Mouse (Mus musculus): ENCODE measurements around the gene Slc30a4. TPM values are rescaled to one million over a fixed set of nuclear protein-coding genes. Genes with fewer than 3 reads are reported as not detected.

Gene Slc30a4
- polyA plus RNA-seq, 1 experiment from 2014 or later = 3.7 TPM

DNA sequence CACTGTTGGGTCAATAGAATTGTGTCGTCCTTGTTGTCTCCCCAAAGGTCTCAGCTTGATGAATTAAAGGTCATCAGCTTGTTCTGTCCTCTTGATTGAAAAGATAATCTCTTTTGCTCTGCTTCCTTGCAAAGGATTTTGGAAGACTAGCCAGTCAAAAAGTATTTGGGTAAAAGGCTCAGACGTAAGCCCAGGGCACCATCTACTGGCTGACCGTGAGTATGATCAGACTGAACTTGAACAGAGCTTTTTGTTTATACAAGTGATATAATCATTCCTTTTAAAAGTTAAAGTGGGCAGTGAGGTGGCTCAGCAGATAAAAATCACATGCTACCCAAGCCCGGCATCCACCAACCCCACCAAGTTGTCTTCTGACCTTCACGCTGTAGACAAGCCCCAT is 34.6 kb downstream of the Slc30a4 start:
- H3K9me3 ChIP-seq = no peaks in the 10 kb centered on the region
- no peak overlapping the region for H3K4me3 ChIP-seq
- DNase-seq (ENCODE audit: low spot score) = no peak
- 61% methylated on average over 5 of the region's 5 CpGs for WGBS
- H3K36me3 ChIP-seq = no peaks in the 10 kb centered on the region
- no peaks in the 10 kb centered on the region for H3K4me1 ChIP-seq (replicated peaks)
- no peaks in the 10 kb centered on the region for H3K27me3 ChIP-seq (ENCODE audit: insufficient read depth, poor library complexity, severe bottlenecking)
- no peak overlapping the region for H3K27ac ChIP-seq

DNA sequence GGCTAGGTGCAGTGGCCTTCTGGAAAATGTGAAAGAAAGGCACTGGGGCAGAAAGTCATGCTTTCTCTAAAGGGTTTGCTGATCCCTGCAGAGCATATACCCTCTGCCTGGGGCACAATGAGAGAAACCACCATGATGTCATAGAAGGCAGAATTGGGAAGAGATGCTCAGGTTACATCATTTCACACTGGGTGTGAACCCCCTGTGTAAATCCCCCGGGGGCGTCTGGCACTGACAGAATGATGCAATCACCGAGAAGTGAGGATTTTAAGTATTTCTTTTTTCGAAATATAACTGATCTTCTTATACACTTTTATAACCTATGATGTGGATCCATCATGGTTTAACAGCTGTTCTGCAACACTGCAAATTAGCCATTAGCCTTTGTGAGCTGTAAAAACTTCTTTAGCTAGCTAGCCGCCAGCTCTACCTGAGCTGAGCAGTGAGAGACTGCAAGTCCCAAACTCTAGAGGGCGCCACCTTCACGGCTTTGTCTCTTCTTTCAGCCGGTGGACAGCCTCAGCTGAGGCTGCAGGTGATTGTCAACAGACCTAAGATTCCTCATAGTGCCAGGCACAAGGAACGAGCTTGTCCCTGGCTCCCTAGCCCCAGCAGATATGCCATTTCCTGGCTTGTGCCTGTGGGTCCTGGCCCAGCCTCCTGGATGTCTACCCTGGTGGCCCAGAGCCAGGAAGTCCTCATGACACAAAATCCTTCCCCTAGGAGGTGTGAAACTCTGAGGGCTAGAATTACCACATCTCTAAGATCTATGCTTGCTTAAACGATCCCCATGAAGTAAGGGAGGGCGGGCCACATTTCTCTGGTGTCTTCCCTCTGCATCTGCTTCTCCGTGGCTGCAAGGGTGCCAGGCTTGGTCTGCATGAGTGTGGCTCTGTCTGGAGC is 36.2 kb downstream of the Slc30a4 start:
- Histone ChIP-seq H3K27ac (no peak overlapping the region), H3K4me1 (replicated peaks) (no peaks in the 10 kb centered on the region), H3K9me3 (no peaks in the 10 kb centered on the region), H3K4me3 (no peak overlapping the region), H3K27me3 (ENCODE audit: insufficient read depth, poor library complexity, severe bottlenecking) (no peaks in the 10 kb centered on the region), H3K36me3 (no peaks in the 10 kb centered on the region)
- 55% methylated on average over 12 of the region's 12 CpGs for WGBS
- peak; percentile 20 for DNase-seq (ENCODE audit: low spot score)

DNA sequence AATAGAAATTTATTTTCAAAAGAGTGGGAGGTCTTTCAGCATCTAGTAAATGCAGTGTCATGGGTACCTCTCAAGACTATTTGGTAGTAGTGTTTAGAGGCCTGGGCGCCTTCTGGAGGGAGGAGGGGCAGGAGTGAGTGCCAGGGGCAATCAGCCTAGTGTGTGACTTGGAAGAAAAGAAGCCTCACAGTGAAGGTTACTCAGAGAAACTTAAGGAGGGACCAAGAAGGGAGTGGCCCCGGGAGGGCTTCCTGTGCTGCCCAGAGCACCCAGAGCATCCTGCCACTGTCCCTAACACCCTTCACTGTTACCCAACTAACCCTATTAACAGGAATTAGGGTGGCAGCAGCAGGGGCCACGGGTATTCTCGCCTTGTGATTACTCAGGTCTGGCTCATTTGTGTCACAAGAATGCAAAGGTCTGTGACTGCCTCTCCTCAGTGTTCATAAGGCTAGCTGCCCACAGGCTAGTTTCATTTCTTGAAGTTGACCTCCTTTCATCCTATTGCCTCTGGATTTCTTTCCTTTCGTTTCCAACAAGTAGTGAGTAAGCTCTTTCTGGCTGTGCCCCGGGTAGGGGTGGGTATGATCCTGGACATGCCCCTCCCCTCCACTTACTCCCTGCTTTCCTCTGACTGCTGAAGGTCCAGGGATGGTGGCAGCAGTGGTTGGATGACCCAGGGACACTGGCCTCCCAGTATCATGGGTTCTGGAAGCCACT is 37.0 kb downstream of the Slc30a4 start:
- no peak for DNase-seq (ENCODE audit: low spot score)
- H3K9me3 ChIP-seq = no peaks in the 10 kb centered on the region
- no peak overlapping the region for H3K4me3 ChIP-seq
- H3K4me1 ChIP-seq (replicated peaks) = no peaks in the 10 kb centered on the region
- no peak overlapping the region for H3K27ac ChIP-seq
- H3K27me3 ChIP-seq (ENCODE audit: insufficient read depth, poor library complexity, severe bottlenecking) = no peaks in the 10 kb centered on the region
- 61% methylated on average over 6 of the region's 6 CpGs for WGBS
- no peaks in the 10 kb centered on the region for H3K36me3 ChIP-seq

DNA sequence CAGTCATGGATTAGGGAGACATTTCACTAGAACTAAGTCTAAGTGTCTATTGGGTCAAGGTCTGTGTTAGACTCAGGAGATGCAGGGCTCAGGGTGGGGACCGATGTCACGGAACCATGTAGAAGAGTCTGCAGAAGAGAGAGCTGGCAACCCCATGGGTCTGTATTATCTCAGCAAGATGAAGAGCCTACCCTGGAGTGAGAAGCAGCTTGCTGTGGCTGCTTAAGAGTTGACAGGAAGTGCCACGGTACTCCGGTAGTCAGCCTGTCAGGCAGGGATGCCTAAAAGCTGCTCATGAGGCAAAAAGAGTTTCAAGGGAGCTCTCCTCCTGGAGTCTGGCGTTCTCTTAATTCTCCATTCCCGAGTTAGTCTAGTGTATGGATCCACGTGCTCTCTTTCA is 42.6 kb downstream of the Slc30a4 start:
- H3K27me3 ChIP-seq (ENCODE audit: insufficient read depth, poor library complexity, severe bottlenecking) = no peaks in the 10 kb centered on the region
- WGBS = 87% methylated on average over 7 of the region's 7 CpGs
- no peak overlapping the region for H3K4me3 ChIP-seq
- no peaks in the 10 kb centered on the region for H3K9me3 ChIP-seq
- peaks cover 10% of the 10 kb centered on the region; the same call in 1 of the 2 replicates for H3K4me1 ChIP-seq (replicated peaks)
- no peak for DNase-seq (ENCODE audit: low spot score)
- no peak overlapping the region for H3K27ac ChIP-seq
- no peaks in the 10 kb centered on the region for H3K36me3 ChIP-seq

DNA sequence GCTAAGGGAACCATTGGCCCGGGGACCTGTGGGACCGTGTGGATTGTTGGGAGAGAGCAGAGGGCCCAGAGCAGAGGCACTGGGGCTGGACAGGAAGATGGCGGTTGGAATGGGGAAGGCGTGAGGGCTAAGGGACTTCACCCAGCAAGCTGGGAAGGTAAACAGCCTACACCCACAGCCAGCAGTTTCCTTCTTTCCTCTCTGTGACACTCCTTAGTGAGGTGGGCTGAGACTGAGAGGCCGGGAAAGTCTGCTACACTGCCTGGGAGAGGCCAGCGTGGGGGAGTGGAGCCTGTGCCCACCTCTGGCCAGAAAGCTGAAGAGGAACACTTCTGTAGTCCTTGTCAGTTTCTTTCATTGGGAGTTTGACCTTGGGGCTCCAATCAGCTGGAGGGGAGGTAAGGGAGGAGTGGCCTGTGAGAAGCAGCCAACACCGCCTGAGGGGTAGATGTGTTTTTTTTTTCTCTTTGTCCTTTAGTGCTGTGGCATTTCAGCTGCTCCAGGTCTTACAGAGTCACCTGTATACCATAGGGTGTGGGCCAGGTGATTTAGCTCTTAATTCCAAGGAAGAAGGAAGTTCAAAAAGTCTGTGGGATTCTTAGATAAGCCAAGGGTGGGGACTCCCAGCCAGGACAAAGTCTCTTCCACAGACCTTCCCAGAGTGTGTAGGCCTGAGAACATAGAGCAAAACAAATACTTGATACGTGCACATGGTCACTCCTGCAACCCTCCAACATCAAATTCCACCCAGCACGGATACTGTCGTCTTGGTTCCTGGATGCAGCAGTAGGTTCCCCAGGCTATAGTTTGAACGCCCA is 44.5 kb downstream of the Slc30a4 start:
- no peaks in the 10 kb centered on the region for H3K9me3 ChIP-seq
- H3K27me3 ChIP-seq (ENCODE audit: insufficient read depth, poor library complexity, severe bottlenecking) = no peaks in the 10 kb centered on the region
- H3K36me3 ChIP-seq = no peaks in the 10 kb centered on the region
- no peak overlapping the region for H3K4me3 ChIP-seq
- WGBS = 85% methylated on average over 11 of the region's 11 CpGs
- H3K4me1 ChIP-seq (replicated peaks) = peaks cover 10% of the 10 kb centered on the region; the same call in 1 of the 2 replicates
- H3K27ac ChIP-seq = no peak overlapping the region
- DNase-seq (ENCODE audit: low spot score) = no peak

DNA sequence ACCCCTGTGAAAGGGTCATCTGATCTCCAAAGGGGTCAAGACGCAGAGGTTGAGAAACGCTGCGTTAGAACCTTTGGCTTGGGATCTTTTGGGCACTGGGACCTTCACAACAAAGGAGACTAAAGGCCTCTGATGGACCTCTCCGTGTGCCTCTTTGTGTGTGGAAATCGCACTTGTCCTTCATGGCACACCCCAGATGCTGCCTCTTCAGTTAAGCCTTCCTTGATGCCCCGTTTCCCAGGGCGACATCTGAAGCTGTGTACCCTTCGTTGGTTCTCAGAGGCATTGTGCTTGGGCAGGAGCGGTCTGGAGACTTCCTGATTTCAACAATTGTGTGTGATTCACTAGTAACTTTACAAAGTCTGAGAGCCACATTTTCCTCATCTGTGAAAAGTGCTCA is 45.7 kb downstream of the Slc30a4 start:
- H3K9me3 ChIP-seq = no peaks in the 10 kb centered on the region
- peaks cover 10% of the 10 kb centered on the region; the same call in 1 of the 2 replicates for H3K4me1 ChIP-seq (replicated peaks)
- H3K27ac ChIP-seq = no peak overlapping the region
- DNase-seq (ENCODE audit: low spot score) = no peak
- no peak overlapping the region for H3K4me3 ChIP-seq
- 67% methylated on average over 9 of the region's 9 CpGs for WGBS
- no peaks in the 10 kb centered on the region for H3K27me3 ChIP-seq (ENCODE audit: insufficient read depth, poor library complexity, severe bottlenecking)
- H3K36me3 ChIP-seq = no peaks in the 10 kb centered on the region

DNA sequence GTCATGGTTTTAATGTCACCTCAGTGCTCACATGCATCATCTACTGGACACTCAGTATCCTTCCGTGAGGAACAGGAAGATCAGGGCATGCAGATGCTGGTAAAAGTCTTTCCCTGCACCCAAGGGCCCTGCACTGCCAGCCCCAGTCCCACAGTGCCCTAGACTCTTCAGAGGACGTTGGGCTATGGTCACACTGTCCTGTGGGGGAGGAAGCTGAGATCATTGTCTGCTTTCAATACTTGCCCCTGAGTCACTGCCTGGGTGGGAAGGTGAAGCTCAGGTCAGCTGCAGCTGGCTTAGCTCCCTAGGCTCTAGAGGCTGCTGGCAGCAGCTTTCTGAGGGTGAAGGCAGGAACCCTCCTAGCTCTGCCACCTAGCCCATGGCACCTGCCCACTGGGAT is 46.4 kb downstream of the Slc30a4 start:
- Histone ChIP-seq H3K27ac (no peak overlapping the region), H3K4me3 (no peak overlapping the region), H3K36me3 (no peaks in the 10 kb centered on the region), H3K9me3 (no peaks in the 10 kb centered on the region), H3K4me1 (replicated peaks) (peaks cover 10% of the 10 kb centered on the region; the same call in 1 of the 2 replicates), H3K27me3 (ENCODE audit: insufficient read depth, poor library complexity, severe bottlenecking) (no peaks in the 10 kb centered on the region)
- no peak for DNase-seq (ENCODE audit: low spot score)
- 75% methylated on average over 2 of the region's 2 CpGs for WGBS

DNA sequence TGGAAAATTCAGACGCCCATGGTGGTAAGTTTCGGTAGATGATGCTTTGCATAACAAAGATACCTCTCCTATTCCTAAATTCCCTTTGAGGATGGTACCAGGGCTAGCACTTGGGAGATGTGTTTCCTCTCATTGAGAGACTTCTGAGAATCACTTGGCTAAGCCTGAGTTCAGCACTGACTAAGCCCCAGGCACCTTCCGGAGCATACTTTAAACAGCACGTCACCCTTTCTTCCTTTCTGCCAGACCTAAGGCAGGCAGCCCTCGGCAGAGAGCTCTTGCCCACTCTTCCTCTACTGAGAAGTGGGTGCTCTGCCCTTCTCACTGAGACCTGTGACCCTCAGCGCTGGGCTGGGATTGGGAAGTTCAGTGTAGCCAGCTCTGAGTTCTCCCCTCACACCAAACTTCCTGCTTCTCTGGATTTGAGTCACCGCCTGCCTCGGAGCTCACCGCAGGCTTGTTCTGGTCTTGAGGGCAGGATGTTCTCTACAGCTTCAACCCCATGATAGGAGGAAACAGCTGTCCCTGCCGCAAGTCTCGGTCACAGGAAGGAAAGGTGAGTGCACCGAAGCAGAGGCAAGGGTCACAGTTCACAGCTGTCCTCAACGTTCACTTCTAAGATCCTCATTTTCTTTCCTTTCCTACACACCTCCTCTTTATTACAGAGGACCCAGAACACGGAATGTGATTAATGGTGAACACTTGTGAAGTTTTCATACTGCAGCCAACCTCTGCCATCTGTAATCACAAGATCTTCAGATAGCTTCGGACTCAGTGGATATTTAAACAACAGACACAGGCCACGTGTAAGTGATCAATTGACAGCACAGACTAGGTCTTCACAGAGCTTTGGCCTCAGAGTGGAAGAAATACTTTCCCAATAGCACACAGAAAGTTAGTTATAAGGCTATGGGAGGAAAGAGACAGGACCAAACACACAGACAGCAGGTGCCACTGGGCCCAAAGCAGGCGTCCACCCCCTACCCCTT is 50.1 kb downstream of the Slc30a4 start:
- Histone ChIP-seq H3K27ac (no peak overlapping the region), H3K27me3 (ENCODE audit: insufficient read depth, poor library complexity, severe bottlenecking) (no peaks in the 10 kb centered on the region), H3K36me3 (no peaks in the 10 kb centered on the region), H3K4me1 (replicated peaks) (peaks cover 10% of the 10 kb centered on the region; the same call in 1 of the 2 replicates), H3K4me3 (no peak overlapping the region), H3K9me3 (no peaks in the 10 kb centered on the region)
- DNase-seq (ENCODE audit: low spot score) = no peak
- WGBS = 77% methylated on average over 17 of the region's 17 CpGs

DNA sequence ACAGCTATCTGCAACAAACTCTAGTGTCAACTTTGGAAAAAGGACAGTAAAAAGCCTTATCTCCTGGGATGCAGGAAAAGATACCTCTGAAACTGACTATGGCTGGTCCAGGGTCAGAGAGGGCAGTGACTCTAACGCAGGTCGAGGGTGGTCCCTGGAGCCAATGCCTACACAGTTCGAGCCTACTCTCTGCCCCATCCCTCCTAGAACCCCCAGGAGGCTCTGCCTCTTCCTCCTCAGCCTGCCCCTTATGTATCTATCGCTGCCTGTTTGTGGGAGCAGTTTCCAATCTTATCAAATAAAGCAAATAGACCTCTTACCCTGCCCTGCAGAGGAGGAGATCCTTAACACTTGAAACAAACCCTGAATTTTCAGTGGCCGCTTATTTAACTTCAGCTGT is 63.8 kb downstream of the Slc30a4 start:
- no peak for DNase-seq (ENCODE audit: low spot score)
- Histone ChIP-seq H3K4me3 (no peak overlapping the region), H3K27ac (no peak overlapping the region), H3K36me3 (peaks cover 11% of the 10 kb centered on the region), H3K9me3 (no peaks in the 10 kb centered on the region), H3K27me3 (ENCODE audit: insufficient read depth, poor library complexity, severe bottlenecking) (peaks cover 19% of the 10 kb centered on the region), H3K4me1 (replicated peaks) (0 out of 2 replicates have a peak, but pooled peaks cover 4% of the 10 kb centered on the region)
- 51% methylated on average over 5 of the region's 5 CpGs for WGBS

DNA sequence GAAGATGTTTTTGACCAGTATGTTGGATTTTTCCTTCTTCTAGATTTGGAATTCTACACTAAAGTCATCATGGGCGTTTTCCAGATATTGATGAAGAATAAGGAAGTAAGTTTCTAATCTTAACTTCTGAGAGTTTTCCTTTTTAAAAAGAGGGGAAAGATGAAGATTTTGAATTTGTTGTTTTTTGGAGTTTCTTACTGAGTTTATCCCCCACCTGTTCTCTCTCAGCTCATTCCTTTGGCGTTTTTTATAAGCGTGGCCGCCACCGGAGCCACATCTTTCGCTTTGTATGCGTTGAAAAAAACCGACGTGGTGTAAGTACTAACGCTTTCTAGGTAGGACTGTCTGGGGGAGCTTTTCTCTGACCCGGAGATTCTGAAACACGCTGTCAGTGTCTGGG is 64.4 kb downstream of the Slc30a4 start:
- no peak for DNase-seq (ENCODE audit: low spot score)
- Histone ChIP-seq H3K27me3 (ENCODE audit: insufficient read depth, poor library complexity, severe bottlenecking) (peaks cover 19% of the 10 kb centered on the region), H3K4me3 (peak overlapping the region; percentile 59), H3K27ac (0 out of 2 replicates have a peak overlapping the region, but pooled peaks have one; percentile 45), H3K4me1 (replicated peaks) (0 out of 2 replicates have a peak, but pooled peaks cover 4% of the 10 kb centered on the region), H3K36me3 (peaks cover 18% of the 10 kb centered on the region), H3K9me3 (no peaks in the 10 kb centered on the region)
- 37% methylated on average over 12 of the region's 12 CpGs for WGBS

DNA sequence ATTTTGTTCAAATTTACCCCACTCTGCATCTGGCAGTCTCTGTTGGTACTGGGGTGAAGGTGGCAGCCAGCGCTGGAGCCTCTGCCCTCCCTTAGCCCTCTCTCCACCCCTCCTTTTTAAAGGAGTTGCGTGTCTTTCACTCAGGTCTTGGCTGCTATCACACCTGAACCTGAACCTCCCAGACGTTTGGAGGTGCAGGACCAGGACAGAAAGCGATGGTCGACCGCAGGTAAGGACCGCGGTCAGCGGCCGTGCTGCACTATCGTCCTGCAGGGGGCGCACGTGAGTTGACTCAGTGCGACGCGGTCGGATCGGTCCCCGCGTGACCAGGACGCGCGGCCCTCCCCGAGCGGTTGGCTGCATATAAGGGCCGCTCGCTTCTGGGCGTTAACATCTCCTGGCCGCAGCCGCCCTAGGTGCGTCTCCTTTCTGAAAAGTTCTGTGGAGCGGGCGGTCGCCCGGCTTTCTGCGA is 64.9 kb downstream of the Slc30a4 start:
- under 1% methylated on average over 36 of the region's 36 CpGs for WGBS
- peak; percentile 73 for DNase-seq (ENCODE audit: low spot score)
- H3K4me1 ChIP-seq (replicated peaks) = 0 out of 2 replicates have a peak, but pooled peaks cover 4% of the 10 kb centered on the region
- peak overlapping the region; percentile 45; the same call in 1 of the 2 replicates for H3K27ac ChIP-seq
- peaks cover 19% of the 10 kb centered on the region for H3K27me3 ChIP-seq (ENCODE audit: insufficient read depth, poor library complexity, severe bottlenecking)
- peaks cover 22% of the 10 kb centered on the region for H3K36me3 ChIP-seq
- peak overlapping the region; percentile 59 for H3K4me3 ChIP-seq
- H3K9me3 ChIP-seq = no peaks in the 10 kb centered on the region
